Mouse (Mus musculus): ENCODE results near the gene Tshz2. TPM values are rescaled to one million over a fixed set of nuclear protein-coding genes. Genes with fewer than 3 reads are reported as not detected.

Tshz2 gene
- polyA plus RNA-seq, 1 experiment: 16.1 TPM

- TF ChIP-seq POLR2A (IDR thresholded peaks at IDR 0.05; ENCODE audit: borderline replicate concordance, insufficient read depth, low read length): no peak
- no peak for TF ChIP-seq CTCF (IDR thresholded peaks at IDR 0.05; ENCODE audit: borderline replicate concordance, insufficient read depth, low read depth, low read length)
- Histone ChIP-seq H3K27me3 (ENCODE audit: control insufficient read depth, insufficient read depth, low read length) (no peaks in the 10 kb centered on the region; the same call in 1 of the 2 replicates), H3K4me1 (ENCODE audit: control insufficient read depth, insufficient read depth, low read length) (no peaks in the 10 kb centered on the region), H3K27ac (ENCODE audit: insufficient read depth, low read length) (no peak overlapping the region), H3K4me3 (replicated peaks; ENCODE audit: insufficient read depth, low read depth, low read length) (no peak overlapping the region)
- 51% methylated on average over 5 of the region's 5 CpGs for WGBS
- DNase-seq: no peak
Observed at GRCm38 (mm10) chr2:170050651-170051050, 417.8 kb downstream of the Tshz2 start.

- Histone ChIP-seq H3K4me3 (replicated peaks; ENCODE audit: insufficient read depth, low read depth, low read length) (no peak overlapping the region), H3K27me3 (ENCODE audit: control insufficient read depth, insufficient read depth, low read length) (no peaks in the 10 kb centered on the region; the same call in 1 of the 2 replicates), H3K27ac (ENCODE audit: insufficient read depth, low read length) (no peak overlapping the region), H3K4me1 (ENCODE audit: control insufficient read depth, insufficient read depth, low read length) (no peaks in the 10 kb centered on the region)
- TF ChIP-seq CTCF (IDR thresholded peaks at IDR 0.05; ENCODE audit: borderline replicate concordance, insufficient read depth, low read depth, low read length): no peak
- TF ChIP-seq POLR2A (IDR thresholded peaks at IDR 0.05; ENCODE audit: borderline replicate concordance, insufficient read depth, low read length): no peak
- DNase-seq: no peak
- WGBS: 6% methylated on average over 6 of the region's 6 CpGs
Observed at GRCm38 (mm10) chr2:170051441-170051840, 418.6 kb downstream of the Tshz2 start.

GRCm38 (mm10) chr2:170054943-170055342 is 422.1 kb downstream of the Tshz2 start:
- DNase-seq: no peak
- TF ChIP-seq CTCF (IDR thresholded peaks at IDR 0.05; ENCODE audit: borderline replicate concordance, insufficient read depth, low read depth, low read length): no peak
- no peak overlapping the region for H3K4me3 ChIP-seq (replicated peaks; ENCODE audit: insufficient read depth, low read depth, low read length)
- no peaks in the 10 kb centered on the region; the same call in 1 of the 2 replicates for H3K27me3 ChIP-seq (ENCODE audit: control insufficient read depth, insufficient read depth, low read length)
- H3K4me1 ChIP-seq (ENCODE audit: control insufficient read depth, insufficient read depth, low read length): no peaks in the 10 kb centered on the region
- no peak overlapping the region for H3K27ac ChIP-seq (ENCODE audit: insufficient read depth, low read length)
- WGBS: 78% methylated on average over 12 of the region's 12 CpGs

GRCm38 (mm10) chr2:170055413-170055812 is 422.6 kb downstream of the Tshz2 start:
- 41% methylated on average over 9 of the region's 9 CpGs for WGBS
- Histone ChIP-seq H3K4me3 (replicated peaks; ENCODE audit: insufficient read depth, low read depth, low read length) (no peak overlapping the region), H3K4me1 (ENCODE audit: control insufficient read depth, insufficient read depth, low read length) (no peaks in the 10 kb centered on the region), H3K27ac (ENCODE audit: insufficient read depth, low read length) (no peak overlapping the region), H3K27me3 (ENCODE audit: control insufficient read depth, insufficient read depth, low read length) (no peaks in the 10 kb centered on the region; the same call in 1 of the 2 replicates)
- peak; percentile 57 for TF ChIP-seq CTCF (IDR thresholded peaks at IDR 0.05; ENCODE audit: borderline replicate concordance, insufficient read depth, low read depth, low read length)
- TF ChIP-seq POLR2A (IDR thresholded peaks at IDR 0.05; ENCODE audit: borderline replicate concordance, insufficient read depth, low read length): no peak
- peak in 1 of 2 experiments; percentile 9 for DNase-seq

- H3K27me3 ChIP-seq (ENCODE audit: control insufficient read depth, insufficient read depth, low read length): no peaks in the 10 kb centered on the region; the same call in 1 of the 2 replicates
- H3K27ac ChIP-seq (ENCODE audit: insufficient read depth, low read length): no peak overlapping the region
- no peak overlapping the region for H3K4me3 ChIP-seq (replicated peaks; ENCODE audit: insufficient read depth, low read depth, low read length)
- 8% methylated on average over 14 of the region's 14 CpGs for WGBS
- TF ChIP-seq POLR2A (IDR thresholded peaks at IDR 0.05; ENCODE audit: borderline replicate concordance, insufficient read depth, low read length) (no peak), CTCF (IDR thresholded peaks at IDR 0.05; ENCODE audit: borderline replicate concordance, insufficient read depth, low read depth, low read length) (no peak)
- H3K4me1 ChIP-seq (ENCODE audit: control insufficient read depth, insufficient read depth, low read length): no peaks in the 10 kb centered on the region
- DNase-seq: no peak
Observed at GRCm38 (mm10) chr2:170058774-170059173, 426.0 kb downstream of the Tshz2 start.

- DNase-seq: no peak
- H3K4me3 ChIP-seq (replicated peaks; ENCODE audit: insufficient read depth, low read depth, low read length): no peak overlapping the region
- 0 out of 2 replicates have a peak, but pooled peaks have one; percentile 21 for TF ChIP-seq CTCF (IDR thresholded peaks at IDR 0.05; ENCODE audit: borderline replicate concordance, insufficient read depth, low read depth, low read length)
- TF ChIP-seq POLR2A (IDR thresholded peaks at IDR 0.05; ENCODE audit: borderline replicate concordance, insufficient read depth, low read length): no peak
- no peaks in the 10 kb centered on the region for H3K4me1 ChIP-seq (ENCODE audit: control insufficient read depth, insufficient read depth, low read length)
- WGBS: 72% methylated on average over 4 of the region's 4 CpGs
- no peaks in the 10 kb centered on the region; the same call in 1 of the 2 replicates for H3K27me3 ChIP-seq (ENCODE audit: control insufficient read depth, insufficient read depth, low read length)
- no peak overlapping the region for H3K27ac ChIP-seq (ENCODE audit: insufficient read depth, low read length)
Observed at GRCm38 (mm10) chr2:170060066-170060465, 427.3 kb downstream of the Tshz2 start.

GRCm38 (mm10) chr2:170062378-170062777 is 429.6 kb downstream of the Tshz2 start:
- no peak overlapping the region for H3K4me3 ChIP-seq (replicated peaks; ENCODE audit: insufficient read depth, low read depth, low read length)
- H3K27me3 ChIP-seq (ENCODE audit: control insufficient read depth, insufficient read depth, low read length): no peaks in the 10 kb centered on the region; the same call in 1 of the 2 replicates
- no peak for DNase-seq
- H3K4me1 ChIP-seq (ENCODE audit: control insufficient read depth, insufficient read depth, low read length): no peaks in the 10 kb centered on the region
- WGBS: 82% methylated on average over 3 of the region's 3 CpGs
- no peak for TF ChIP-seq POLR2A (IDR thresholded peaks at IDR 0.05; ENCODE audit: borderline replicate concordance, insufficient read depth, low read length)
- no peak for TF ChIP-seq CTCF (IDR thresholded peaks at IDR 0.05; ENCODE audit: borderline replicate concordance, insufficient read depth, low read depth, low read length)
- H3K27ac ChIP-seq (ENCODE audit: insufficient read depth, low read length): no peak overlapping the region

GRCm38 (mm10) chr2:170069976-170070375 is 437.2 kb downstream of the Tshz2 start:
- 72% methylated on average over 5 of the region's 5 CpGs for WGBS
- Histone ChIP-seq H3K27ac (ENCODE audit: insufficient read depth, low read length) (no peak overlapping the region), H3K4me3 (replicated peaks; ENCODE audit: insufficient read depth, low read depth, low read length) (no peak overlapping the region), H3K27me3 (ENCODE audit: control insufficient read depth, insufficient read depth, low read length) (no peaks in the 10 kb centered on the region; the same call in 1 of the 2 replicates), H3K4me1 (ENCODE audit: control insufficient read depth, insufficient read depth, low read length) (no peaks in the 10 kb centered on the region)
- DNase-seq: no peak
- TF ChIP-seq POLR2A (IDR thresholded peaks at IDR 0.05; ENCODE audit: borderline replicate concordance, insufficient read depth, low read length): no peak
